Mouse (Mus musculus): ENCODE results near the gene Tmem89. TPM values are rescaled to one million over a fixed set of nuclear protein-coding genes. Genes with fewer than 3 reads are reported as not detected.

Gene Tmem89
- total RNA-seq, 1 experiment from 2014 or later = not detected

Other genes starting within 250 kb of the Tmem89 start
- 20.1 and 28.1 TPM in 2 replicates for gene Prkar2a, start 225.3 kb upstream of the Tmem89 start, total RNA-seq (2017)
- gene Ip6k2, start 130.8 kb upstream of the Tmem89 start, total RNA-seq (2017) = 52.2 and 57.5 TPM in 2 replicates
- 1.6 and 6.1 TPM in 2 replicates for gene Nckipsd, start 106.3 kb upstream of the Tmem89 start, total RNA-seq (2017)
- 0.10 and 0.23 TPM in 2 replicates for gene Celsr3, start 88.3 kb upstream of the Tmem89 start, total RNA-seq (2017)
- 1.3 and 1.8 TPM in 2 replicates for gene Slc26a6, start 61.3 kb upstream of the Tmem89 start, total RNA-seq (2017)
- gene Uqcrc1, start 22.0 kb downstream of the Tmem89 start, total RNA-seq (2017) = 173 and 182 TPM in 2 replicates
- 0.05 TPM in 1 of 2 replicates, not detected in the other for gene Col7a1, start 39.0 kb downstream of the Tmem89 start, total RNA-seq (2017)
- not detected in 2 replicates for gene Ucn2, start 71.4 kb downstream of the Tmem89 start, total RNA-seq (2017)
- 6.7 and 6.8 TPM in 2 replicates for gene Pfkfb4, start 77.2 kb downstream of the Tmem89 start, total RNA-seq (2017)
- 49.7 and 54.1 TPM in 2 replicates for gene Shisa5, start 123.9 kb downstream of the Tmem89 start, total RNA-seq (2017)
- gene Trex1, start 145.1 kb downstream of the Tmem89 start, total RNA-seq (2017) = 13.3 and 16.1 TPM in 2 replicates
- 20.6 and 22.5 TPM in 2 replicates for gene Atrip, start 159.5 kb downstream of the Tmem89 start, total RNA-seq (2017)
- 14.9 and 19.0 TPM in 2 replicates for gene Ccdc51, start 167.9 kb downstream of the Tmem89 start, total RNA-seq (2017)
- gene Tma7, start 168.0 kb downstream of the Tmem89 start, total RNA-seq (2017) = 126 and 146 TPM in 2 replicates
- 0.14 TPM in 1 of 2 replicates, not detected in the other for gene Plxnb1, start 180.8 kb downstream of the Tmem89 start, total RNA-seq (2017)
- gene Fbxw21, start 247.4 kb downstream of the Tmem89 start, total RNA-seq (2017) = not detected in 2 replicates

Measured in common myeloid progenitor, adult 5-6 weeks (primary cell).